Mouse (Mus musculus): ENCODE results near the gene Dok5. TPM values are rescaled to one million over a fixed set of nuclear protein-coding genes. Genes with fewer than 3 reads are reported as not detected.

Dok5 gene
- total RNA-seq (2021) = 1 to 10 TPM; 1.1 to 2.5 TPM
- long read RNA-seq, experiment 1 = 0 reads
- long read RNA-seq, experiment 2, partial matches to known transcripts = 0 of 1 reads
- long read RNA-seq, experiment 2, other reads (novel, unspliced or antisense) = 0 of 1 reads

GRCm38 (mm10) chr2:170731632-170732561, at the start of gene Dok5:
Dok5 (plus strand) TSS chr2:170731807.
- DNase-seq = peak; percentile 76

- DNase-seq = no peak
These were observed 48.2 kb upstream of the Dok5 start for GRCm38 (mm10) chr2:170683385-170683784.

- no peak for DNase-seq
These were observed 36.3 kb upstream of the Dok5 start for GRCm38 (mm10) chr2:170695071-170695936.

GRCm38 (mm10) chr2:170695937-170696510, 35.6 kb upstream of the Dok5 start:
- DNase-seq = no peak

GRCm38 (mm10) chr2:170700471-170700870, 31.1 kb upstream of the Dok5 start:
- DNase-seq = no peak

GRCm38 (mm10) chr2:170706488-170706887, 25.1 kb upstream of the Dok5 start:
- no peak for DNase-seq

GRCm38 (mm10) chr2:170707672-170708071, 23.9 kb upstream of the Dok5 start:
- no peak for DNase-seq

- no peak for DNase-seq
These were observed 22.7 kb upstream of the Dok5 start for GRCm38 (mm10) chr2:170708901-170709300.

- DNase-seq = no peak
These were observed 18.8 kb upstream of the Dok5 start for GRCm38 (mm10) chr2:170712658-170713285.

- DNase-seq = no peak
These were observed 11.2 kb upstream of the Dok5 start for GRCm38 (mm10) chr2:170720386-170720785.

- DNase-seq = no peak
These were observed 7.5 kb upstream of the Dok5 start for GRCm38 (mm10) chr2:170724136-170724535.

GRCm38 (mm10) chr2:170724716-170725115, 6.9 kb upstream of the Dok5 start:
- no peak for DNase-seq

GRCm38 (mm10) chr2:170725796-170726195, 5.8 kb upstream of the Dok5 start:
- DNase-seq = no peak

- DNase-seq = no peak
These were observed 4.5 kb upstream of the Dok5 start for GRCm38 (mm10) chr2:170726996-170727710.

- no peak for DNase-seq
These were observed 2.7 kb upstream of the Dok5 start for GRCm38 (mm10) chr2:170728864-170729263.

GRCm38 (mm10) chr2:170729661-170730060, 1.9 kb upstream of the Dok5 start:
- no peak for DNase-seq

GRCm38 (mm10) chr2:170730136-170730535, 1.5 kb upstream of the Dok5 start:
- DNase-seq = no peak

GRCm38 (mm10) chr2:170730781-170731180, 826 bp upstream of the Dok5 start:
- no peak for DNase-seq

GRCm38 (mm10) chr2:170731205-170731604, 402 bp upstream of the Dok5 start:
- no peak for DNase-seq

- DNase-seq = no peak
These were observed 2.1 kb downstream of the Dok5 start for GRCm38 (mm10) chr2:170733671-170734070.

- DNase-seq = no peak
These were observed 2.8 kb downstream of the Dok5 start for GRCm38 (mm10) chr2:170734446-170734845.
